Mouse (Mus musculus) stomach, postnatal 0 days (tissue): ENCODE measurements around the gene Omt2b.

Experiments
- CTCF ChIP-seq: IDR thresholded peaks from 2 replicates; pipeline ENCODE4 v1.5.1; 2016; ENCODE audit warnings: antibody characterized with exemption, low read depth, mild to moderate bottlenecking, moderate library complexity
- EP300 ChIP-seq: optimal IDR thresholded peaks from 2 replicates; pipeline ENCODE3; 2016; ENCODE audit warnings: antibody characterized with exemption

GRCm38 (mm10) chr9:78363374-78363773 is 36.0 kb downstream of the Omt2b start:
- no peak for TF ChIP-seq CTCF
- TF ChIP-seq EP300 = no peak
